Mouse (Mus musculus): ENCODE results near the gene Meltf. TPM values are rescaled to one million over a fixed set of nuclear protein-coding genes. Genes with fewer than 3 reads are reported as not detected.

The Meltf gene
- polyA plus RNA-seq (2017; shearing (Covaris generic)), result not detected

GRCm38 (mm10) chr16:31878573-31879257 is at the start of gene Meltf:
Gene Meltf, plus strand, starts transcription at chr16:31878810.

GRCm38 (mm10) chr16:31933751-31934549 is 55.3 kb downstream of the Meltf start, which contains the start of gene Pigz:
Gene Pigz, plus strand, starts transcription at chr16:31933851.

GRCm38 (mm10) chr16:31948345-31948774 is 69.8 kb downstream of the Meltf start, which contains the start of the genes 0610012G03Rik and Ncbp2:
Gene 0610012G03Rik, minus strand, starts transcription at chr16:31948494.
Gene Ncbp2, plus strand, starts transcription at chr16:31948513.

Other genes with a start within 250 kb of the Meltf start
- gene Dlg1, start 215.4 kb upstream of the Meltf start, polyA plus RNA-seq (2017; shearing (Covaris generic)), result 10 to 100 TPM; 35.0 to 37.8 TPM
- gene Pigz, start 55.0 kb downstream of the Meltf start, polyA plus RNA-seq (2017; shearing (Covaris generic)), result 1 to 10 TPM; 1.2 to 1.9 TPM
- gene 0610012G03Rik, start 69.7 kb downstream of the Meltf start, polyA plus RNA-seq (2017; shearing (Covaris generic)), result 10 to 100 TPM; 42.7 to 54.2 TPM
- gene Ncbp2, start 69.7 kb downstream of the Meltf start, polyA plus RNA-seq (2017; shearing (Covaris generic)), result 10 to 100 TPM; 40.2 to 40.6 TPM
- gene Senp5, start 124.5 kb downstream of the Meltf start, polyA plus RNA-seq (2017; shearing (Covaris generic)), result 10 to 100 TPM; 17.3 to 18.6 TPM
- 100 to 1,000 TPM; 112 to 151 TPM for gene Pak2, start 200.5 kb downstream of the Meltf start, polyA plus RNA-seq (2017; shearing (Covaris generic))
- gene Pigx, start 220.9 kb downstream of the Meltf start, polyA plus RNA-seq (2017; shearing (Covaris generic)), result 100 to 1,000 TPM; 182 to 209 TPM
- gene Cep19, start 221.0 kb downstream of the Meltf start, polyA plus RNA-seq (2017; shearing (Covaris generic)), result 10 to 100 TPM; 35.7 to 42.3 TPM